Mouse (Mus musculus) forebrain, embryonic 14.5 days (tissue): Measurements from ENCODE around the gene Nipal1. TPM values are rescaled to one million over a fixed set of nuclear protein-coding genes. Genes with fewer than 3 reads are reported as not detected.
A peak's percentile ranks its signal among the peaks of the same experiment; 100 is the strongest.

ENCODE experiments used
- ATAC-seq: fragments of 200-750 bp; cut with Nextera tagmentation; 2 replicates; pipeline ENCODE4 v1.8.0; 2017; ENCODE audit warnings: mild to moderate bottlenecking, moderate library complexity
- DNase-seq: peaks from one replicate; pipeline ENCODE4 v3.0.0-alpha.2; 2015; ENCODE audit warnings: low spot score
- H3K27ac ChIP-seq: fragments of 300-500 bp; sonication (generic); 2 replicates; pipeline ENCODE4 v1.5.1; 2014; ENCODE audit warnings: low read depth, mild to moderate bottlenecking, control low read depth, low read length, moderate library complexity
- H3K27me3 ChIP-seq: fragments of 300-500 bp; sonication (generic); replicated peaks from 2 replicates; pipeline ENCODE4 v1.6.1; 2014; ENCODE audit warnings: low read length, control low read depth, mixed read lengths; ENCODE audit not compliant: control insufficient read depth, insufficient read depth
- H3K36me3 ChIP-seq: fragments of 300-500 bp; sonication (generic); 2 replicates; pipeline ENCODE4 v1.6.1; 2014; ENCODE audit warnings: low read length, control low read depth; ENCODE audit not compliant: control insufficient read depth, insufficient read depth
- H3K4me1 ChIP-seq: fragments of 300-500 bp; sonication (generic); 2 replicates; pipeline ENCODE4 v1.6.1; 2014; ENCODE audit warnings: antibody characterized with exemption, low read length, control low read depth; ENCODE audit not compliant: control insufficient read depth, insufficient read depth
- H3K4me2 ChIP-seq: fragments of 300-500 bp; sonication (generic); 2 replicates; pipeline ENCODE4 v1.6.1; 2014; ENCODE audit warnings: mild to moderate bottlenecking, control low read depth, low read length
- H3K4me3 ChIP-seq: fragments of 300-500 bp; sonication (generic); 2 replicates; pipeline ENCODE4 v1.5.1; 2014; ENCODE audit warnings: low read depth, low read length, control low read depth
- H3K9ac ChIP-seq: fragments of 300-500 bp; sonication (generic); 2 replicates; pipeline ENCODE4 v1.6.1; 2014; ENCODE audit warnings: mild to moderate bottlenecking, low read length, control low read depth, moderate library complexity
- H3K9me3 ChIP-seq: fragments of 300-500 bp; sonication (generic); replicated peaks from 2 replicates; pipeline ENCODE4 v1.6.1; 2016; ENCODE audit warnings: low read length, control low read depth, mixed read lengths; ENCODE audit not compliant: control insufficient read depth
- WGBS: fragments of 180-500 bp; shearing (Covaris S2); extraction: QIAGEN DNeasy Blood & Tissue Kit; methylation state at CpG from one replicate; pipeline ENCODE4 v1.1.7; 2014; 5-methylcytosine and 5-hydroxymethylcytosine counted together
- polyA plus RNA-seq: library from polyadenylated mRNA; unstranded; fragments of >200 nt; fragmentation: Nextera tagmentation; extraction: Ambion mirVana; gene quantifications from 2 replicates; pipeline ENCODE4 v1.2.1, GENCODE M21; 2014

Gene Nipal1
- polyA plus RNA-seq, 1 experiment from 2014 or later = 0.32 TPM

- ATAC-seq = no peak
Observed at GRCm38 (mm10) chr5:72640072-72640471, 7.5 kb upstream of the Nipal1 start.

GRCm38 (mm10) chr5:72643655-72644054 lies 3.9 kb upstream of the Nipal1 start:
- H3K27me3 ChIP-seq = peaks cover 21% of the 10 kb centered on the region; the same call in 1 of the 2 replicates
- DNase-seq = no peak
- no peaks in the 10 kb centered on the region for H3K9me3 ChIP-seq
- H3K4me2 ChIP-seq = no peak overlapping the region
- no peak for ATAC-seq
- 46% methylated on average over 7 of the region's 7 CpGs for WGBS
- H3K9ac ChIP-seq = no peak overlapping the region
- H3K4me3 ChIP-seq = no peak overlapping the region
- 0 out of 2 replicates have a peak, but pooled peaks cover 2% of the 10 kb centered on the region for H3K4me1 ChIP-seq
- no peaks in the 10 kb centered on the region for H3K36me3 ChIP-seq
- no peak overlapping the region for H3K27ac ChIP-seq

More at GRCm38 (mm10) chr5:72640072-72640471, 7.5 kb upstream of the Nipal1 start:
- no peak overlapping the region for H3K4me2 ChIP-seq
- 94% methylated on average over 1 of the region's 1 CpGs for WGBS
- H3K9ac ChIP-seq = no peak overlapping the region
- DNase-seq = no peak
- no peaks in the 10 kb centered on the region for H3K9me3 ChIP-seq
- no peak overlapping the region for H3K27ac ChIP-seq
- no peaks in the 10 kb centered on the region for H3K36me3 ChIP-seq
- H3K27me3 ChIP-seq = 0 out of 2 replicates have a peak, but pooled peaks cover 5% of the 10 kb centered on the region
- H3K4me3 ChIP-seq = no peak overlapping the region
- H3K4me1 ChIP-seq = no peaks in the 10 kb centered on the region

- WGBS = 32% methylated on average over 1 of the region's 1 CpGs
- no peak within 1 kb of the TSS for H3K4me3 ChIP-seq
- H3K27me3 ChIP-seq = peaks cover 24% of the 10 kb centered on the region; the same call in 1 of the 2 replicates
- H3K4me2 ChIP-seq = no peak within 1 kb of the TSS
- H3K9ac ChIP-seq = no peak within 1 kb of the TSS
- ATAC-seq (no peak), DNase-seq (no peak)
- H3K4me1 ChIP-seq = 0 out of 2 replicates have a peak, but pooled peaks cover 2% of the 10 kb centered on the region
- no peaks in the 10 kb centered on the region for H3K9me3 ChIP-seq
- H3K27ac ChIP-seq = no peak within 1 kb of the TSS
- H3K36me3 ChIP-seq = no peaks in the 10 kb centered on the region
Observed at GRCm38 (mm10) chr5:72644175-72644574, 3.4 kb upstream of the Nipal1 start, which contains the start of gene Cnga1. Gene Cnga1 (minus strand): TSS chr5:72644275.

GRCm38 (mm10) chr5:72646131-72646530 lies 1.5 kb upstream of the Nipal1 start:
- Histone ChIP-seq H3K27ac (no peak overlapping the region), H3K36me3 (no peaks in the 10 kb centered on the region), H3K4me3 (no peak overlapping the region), H3K27me3 (peaks cover 24% of the 10 kb centered on the region; the same call in 1 of the 2 replicates), H3K9me3 (no peaks in the 10 kb centered on the region), H3K9ac (no peak overlapping the region), H3K4me1 (0 out of 2 replicates have a peak, but pooled peaks cover 2% of the 10 kb centered on the region), H3K4me2 (no peak overlapping the region)
- 45% methylated on average over 10 of the region's 10 CpGs for WGBS
- DNase-seq (no peak), ATAC-seq (no peak)

GRCm38 (mm10) chr5:72646996-72647395 lies 599 bp upstream of the Nipal1 start:
- 35% methylated on average over 10 of the region's 10 CpGs for WGBS
- ATAC-seq (no peak), DNase-seq (no peak)
- Histone ChIP-seq H3K4me1 (0 out of 2 replicates have a peak, but pooled peaks cover 2% of the 10 kb centered on the region), H3K4me2 (peak overlapping the region; percentile 84), H3K9ac (peak overlapping the region; percentile 46; the same call in 1 of the 2 replicates), H3K27ac (no peak overlapping the region), H3K9me3 (no peaks in the 10 kb centered on the region), H3K4me3 (peak overlapping the region; percentile 44), H3K36me3 (no peaks in the 10 kb centered on the region), H3K27me3 (peaks cover 24% of the 10 kb centered on the region; the same call in 1 of the 2 replicates)

- Histone ChIP-seq H3K4me2 (peak overlapping the region; percentile 84), H3K27ac (no peak overlapping the region), H3K27me3 (peaks cover 24% of the 10 kb centered on the region; the same call in 1 of the 2 replicates), H3K36me3 (no peaks in the 10 kb centered on the region), H3K4me3 (peak overlapping the region; percentile 44), H3K9ac (peak overlapping the region; percentile 46; the same call in 1 of the 2 replicates), H3K4me1 (0 out of 2 replicates have a peak, but pooled peaks cover 2% of the 10 kb centered on the region), H3K9me3 (no peaks in the 10 kb centered on the region)
- DNase-seq (peak; percentile 11), ATAC-seq (peak; percentile 72)
- 5% methylated on average over 18 of the region's 18 CpGs for WGBS
Observed at GRCm38 (mm10) chr5:72647958-72648595, 482 bp downstream of the Nipal1 start.

- ATAC-seq = no peak
- WGBS = 86% methylated on average over 9 of the region's 9 CpGs
Observed at GRCm38 (mm10) chr5:72648987-72649735, 1.6 kb downstream of the Nipal1 start.

GRCm38 (mm10) chr5:72653068-72653674 lies 5.6 kb downstream of the Nipal1 start:
- Histone ChIP-seq H3K4me3 (no peak overlapping the region), H3K36me3 (no peaks in the 10 kb centered on the region), H3K4me1 (no peaks in the 10 kb centered on the region), H3K4me2 (no peak overlapping the region), H3K9me3 (no peaks in the 10 kb centered on the region), H3K9ac (no peak overlapping the region), H3K27me3 (peaks cover 6% of the 10 kb centered on the region; the same call in 1 of the 2 replicates), H3K27ac (no peak overlapping the region)
- DNase-seq (peak; percentile 48), ATAC-seq (peak; percentile 75; the same call in 1 of the 2 replicates)
- WGBS = 59% methylated on average over 10 of the region's 10 CpGs

More at GRCm38 (mm10) chr5:72648987-72649735, 1.6 kb downstream of the Nipal1 start:
- H3K4me2 ChIP-seq = no peak overlapping the region
- no peak overlapping the region for H3K9ac ChIP-seq
- H3K9me3 ChIP-seq = no peaks in the 10 kb centered on the region
- no peak overlapping the region for H3K4me3 ChIP-seq
- no peak for DNase-seq
- H3K36me3 ChIP-seq = no peaks in the 10 kb centered on the region
- peaks cover 24% of the 10 kb centered on the region; the same call in 1 of the 2 replicates for H3K27me3 ChIP-seq
- H3K27ac ChIP-seq = no peak overlapping the region
- H3K4me1 ChIP-seq = 0 out of 2 replicates have a peak, but pooled peaks cover 2% of the 10 kb centered on the region
